Mouse (Mus musculus): ENCODE data around the gene Esrrg.

The Esrrg gene

DNA sequence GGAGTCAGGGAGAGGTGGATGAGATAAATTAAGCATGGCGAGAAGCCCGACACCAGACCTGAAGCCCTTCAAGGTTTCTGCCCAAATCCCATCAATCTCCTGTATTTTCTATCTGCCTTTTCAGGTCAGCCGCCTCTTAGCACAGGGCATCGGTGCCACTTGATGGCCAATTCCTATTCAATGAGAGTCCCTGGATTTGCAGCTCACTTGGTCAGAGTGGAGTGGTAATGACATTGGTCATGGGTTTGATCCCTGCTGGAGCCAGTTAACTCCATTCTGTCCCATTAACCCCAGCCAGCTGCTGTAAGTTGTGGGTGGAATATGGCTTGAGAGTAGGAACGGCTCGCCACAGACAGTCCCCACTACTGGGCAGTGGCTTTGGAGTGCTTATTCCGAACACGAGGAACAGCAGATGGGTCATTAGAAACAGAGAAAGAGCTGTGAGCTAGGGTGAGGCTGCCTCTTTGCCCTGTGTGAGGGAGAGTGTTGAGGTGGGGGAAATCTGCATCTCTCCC lies 101.9 kb downstream of the Esrrg start:
- no peak for DNase-seq

DNA sequence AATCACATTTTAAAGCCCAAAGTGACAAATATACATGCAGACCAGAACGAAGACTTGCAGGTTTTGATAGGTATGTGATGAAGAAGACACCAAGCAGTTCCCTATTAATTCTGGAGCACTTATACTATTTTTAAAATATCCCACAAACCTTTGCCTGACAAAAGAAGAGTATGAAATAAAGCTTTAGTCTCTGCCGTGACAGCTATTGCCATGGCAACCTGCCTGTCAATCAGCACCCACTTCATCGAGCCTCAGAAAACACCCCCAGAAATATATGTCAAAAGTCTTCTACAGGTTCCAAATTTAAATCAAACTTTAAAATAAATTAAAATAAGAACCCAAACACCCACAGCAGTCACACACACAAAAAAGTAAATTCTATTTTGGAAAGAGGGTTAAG lies 112.4 kb downstream of the Esrrg start:
- peak; percentile 9 for DNase-seq

DNA sequence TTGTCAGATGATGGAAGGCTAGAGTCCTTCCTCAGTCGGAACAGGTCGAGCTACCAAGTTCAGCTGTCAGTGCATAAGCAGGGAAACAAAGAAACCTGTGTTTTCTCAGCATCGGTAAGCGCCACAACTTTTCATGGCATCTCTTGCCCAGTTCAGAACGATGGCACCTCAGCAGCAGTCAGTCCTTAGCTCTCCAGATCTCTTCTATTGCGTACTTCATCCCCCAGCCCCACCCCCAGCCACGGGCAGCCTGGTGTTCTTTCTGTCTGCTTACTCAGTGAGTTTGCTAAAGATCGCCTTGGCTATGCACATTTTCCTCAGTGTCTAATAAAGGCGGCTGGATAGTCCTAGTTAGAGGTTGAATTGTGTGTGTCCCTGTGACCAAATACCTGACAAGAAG lies 113.4 kb downstream of the Esrrg start:
- DNase-seq, result no peak

DNA sequence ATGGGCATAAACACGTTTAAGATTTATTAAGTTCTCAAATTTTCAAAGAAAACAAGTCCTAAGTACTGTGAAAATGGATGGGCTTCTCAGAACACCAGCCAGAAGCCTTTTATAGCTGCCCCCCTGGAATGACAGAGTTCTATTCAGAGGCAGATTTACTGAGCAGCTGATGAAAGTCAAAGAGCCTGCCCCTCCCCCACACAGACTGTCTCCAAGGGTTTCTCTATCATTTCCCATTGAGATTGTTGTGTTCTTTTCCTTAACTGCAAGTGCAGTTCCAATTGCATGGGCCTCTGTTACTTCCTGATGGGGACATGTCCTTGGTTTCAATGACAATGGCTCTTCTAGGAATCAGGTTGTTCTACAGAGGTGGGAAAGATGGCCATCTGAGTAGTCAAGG lies 116.1 kb downstream of the Esrrg start:
- no peak for DNase-seq

- no peak for DNase-seq
Observed at GRCm38 (mm10) chr1:187725351-187725750, 116.8 kb downstream of the Esrrg start.

DNA sequence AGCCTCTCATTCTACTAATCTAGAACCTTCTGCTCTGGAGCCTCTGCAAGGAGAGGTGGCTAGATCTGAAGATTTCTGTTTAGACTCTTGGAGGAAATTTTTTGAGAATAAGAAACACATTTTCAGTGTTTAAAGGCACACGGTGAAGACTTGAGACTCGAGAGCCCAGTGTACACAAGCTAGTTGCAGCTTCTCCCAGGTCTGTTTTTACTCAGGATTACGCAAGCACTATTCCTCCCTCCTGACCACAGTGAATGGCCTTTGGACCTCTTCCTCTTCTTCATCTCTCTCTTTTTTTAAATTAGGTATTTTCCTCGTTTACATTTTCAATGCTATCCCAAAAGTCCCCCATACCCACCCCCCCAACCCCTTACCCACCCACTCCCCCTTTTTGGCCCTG lies 122.6 kb downstream of the Esrrg start:
- DNase-seq, result no peak

DNA sequence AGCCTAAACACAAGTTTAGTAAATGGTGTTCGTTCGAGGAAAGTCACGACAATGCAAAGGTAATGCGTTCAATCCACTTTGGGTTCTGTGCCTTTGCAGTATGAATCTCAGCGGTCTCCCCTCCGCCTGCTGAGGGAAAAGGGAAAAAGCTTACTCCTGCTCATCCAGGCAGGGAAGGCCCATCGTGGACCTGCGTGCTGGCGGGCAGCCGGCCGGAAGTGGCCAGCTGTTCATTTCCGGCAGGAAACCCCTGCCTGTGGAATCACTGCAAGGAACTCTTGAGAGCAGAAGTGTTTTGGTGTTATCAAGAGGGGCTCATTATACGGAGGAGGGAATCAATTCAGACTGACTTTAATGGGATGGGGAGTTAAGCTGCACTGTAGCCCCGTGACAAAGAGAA lies 127.9 kb downstream of the Esrrg start:
- no peak for DNase-seq

- no peak for DNase-seq
Observed at GRCm38 (mm10) chr1:187737296-187737695, 128.7 kb downstream of the Esrrg start.

GRCm38 (mm10) chr1:187740531-187740930 lies 131.9 kb downstream of the Esrrg start:
- DNase-seq, result no peak

DNA sequence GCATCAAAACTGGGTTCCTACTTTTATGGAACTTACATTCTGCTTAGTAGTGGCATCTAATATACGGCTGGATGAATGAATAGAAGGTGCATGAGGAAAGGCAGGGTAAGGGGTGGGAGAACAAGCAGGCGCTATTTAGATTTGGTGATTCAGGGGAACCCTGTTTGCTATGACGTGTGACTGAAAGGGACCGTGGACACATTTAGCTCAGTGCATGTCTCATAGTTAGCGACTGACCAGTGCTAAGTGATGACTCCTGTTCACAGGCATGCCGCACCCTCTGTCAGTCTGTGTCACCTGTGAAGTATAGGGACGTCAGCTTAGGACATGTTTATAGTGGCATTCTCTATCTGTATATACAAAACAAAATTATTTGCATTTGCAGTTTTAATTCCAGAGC lies 132.7 kb downstream of the Esrrg start:
- DNase-seq, result no peak

DNA sequence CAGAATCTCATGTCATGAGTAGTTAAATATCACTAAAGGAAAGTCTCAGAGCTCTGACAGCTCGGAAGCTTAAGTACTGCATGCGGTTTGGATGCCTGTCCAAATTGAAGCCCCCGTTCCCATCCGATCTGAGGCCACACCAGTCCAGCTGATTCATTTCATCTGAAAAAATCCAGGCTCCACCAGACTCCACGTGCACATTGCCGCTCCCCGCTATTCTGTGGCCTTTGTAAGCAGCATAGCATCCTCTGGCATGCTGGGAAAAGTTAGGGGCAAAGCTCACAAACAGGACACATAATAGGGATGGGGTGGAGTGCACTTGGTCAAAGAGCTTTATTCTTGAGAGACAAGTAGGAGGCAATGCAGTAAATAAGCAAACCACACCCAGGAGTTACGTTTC lies 133.5 kb downstream of the Esrrg start:
- DNase-seq, result no peak

GRCm38 (mm10) chr1:187749294-187749693 lies 140.7 kb downstream of the Esrrg start:
- no peak for DNase-seq

- DNase-seq, result no peak
Observed at GRCm38 (mm10) chr1:187749931-187750330, 141.3 kb downstream of the Esrrg start.

GRCm38 (mm10) chr1:187755528-187755927 lies 146.9 kb downstream of the Esrrg start:
- DNase-seq, result no peak

GRCm38 (mm10) chr1:187757981-187758380 lies 149.4 kb downstream of the Esrrg start:
- no peak for DNase-seq

- no peak for DNase-seq
Observed at GRCm38 (mm10) chr1:187758546-187758945, 150.0 kb downstream of the Esrrg start.

GRCm38 (mm10) chr1:187759536-187759935 lies 150.9 kb downstream of the Esrrg start:
- DNase-seq, result no peak

DNA sequence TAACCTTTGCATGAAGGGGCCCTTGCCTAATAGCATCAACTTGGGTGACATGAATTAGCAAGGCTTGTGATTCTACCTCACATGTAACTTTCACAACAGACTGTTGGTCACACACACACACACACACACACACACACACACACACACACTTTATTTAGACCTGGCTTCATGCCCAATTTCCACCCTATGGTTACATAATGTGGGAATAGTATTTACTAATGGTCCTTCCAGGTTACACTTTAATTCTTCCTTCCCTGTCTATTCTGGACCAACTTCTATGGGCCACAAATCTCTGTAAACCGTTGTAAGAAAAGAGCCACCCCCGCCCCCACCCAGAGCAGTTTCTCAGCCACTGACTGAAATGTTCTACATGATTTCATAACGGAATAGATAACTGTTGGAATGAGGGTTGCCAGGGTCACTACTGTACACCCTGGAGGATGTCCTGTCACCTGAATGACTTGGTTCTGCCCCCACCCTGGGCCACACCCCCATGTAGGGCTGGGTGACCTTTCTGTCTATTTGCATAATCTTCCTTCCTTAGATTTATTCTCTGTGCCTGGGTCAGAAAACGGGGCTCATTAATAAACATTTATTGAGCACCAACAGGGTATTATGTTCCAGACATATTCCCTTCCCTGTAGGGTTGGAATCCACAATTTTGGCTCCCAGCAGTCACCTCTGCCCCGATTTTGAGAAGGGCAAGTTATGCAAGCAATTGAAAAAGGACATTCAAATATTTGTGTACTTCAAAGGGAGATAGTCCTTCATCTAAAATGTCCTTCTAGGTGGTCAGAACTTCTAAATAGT lies 154.3 kb downstream of the Esrrg start:
- no peak for DNase-seq

GRCm38 (mm10) chr1:187763451-187763755 lies 154.8 kb downstream of the Esrrg start:
- DNase-seq, result no peak

DNA sequence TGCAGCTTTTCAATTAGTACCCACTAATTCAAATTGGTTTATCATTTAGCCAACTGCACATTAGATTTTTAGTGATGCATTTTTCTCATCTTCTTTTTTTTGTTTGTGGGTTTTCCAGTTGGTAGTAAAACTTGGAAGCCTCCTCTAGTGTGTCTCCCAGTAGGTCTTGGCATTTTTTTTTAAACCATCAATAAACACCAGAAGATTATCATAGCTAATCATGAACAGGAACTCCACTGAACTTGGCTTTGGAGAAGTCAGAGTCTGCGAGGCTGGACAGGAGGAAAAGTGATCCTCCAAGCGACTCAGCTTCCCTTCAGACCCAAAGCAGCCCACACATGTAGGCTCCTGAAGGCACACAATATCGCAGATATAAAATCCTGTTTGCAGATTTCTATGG lies 155.2 kb downstream of the Esrrg start:
- no peak for DNase-seq

DNA sequence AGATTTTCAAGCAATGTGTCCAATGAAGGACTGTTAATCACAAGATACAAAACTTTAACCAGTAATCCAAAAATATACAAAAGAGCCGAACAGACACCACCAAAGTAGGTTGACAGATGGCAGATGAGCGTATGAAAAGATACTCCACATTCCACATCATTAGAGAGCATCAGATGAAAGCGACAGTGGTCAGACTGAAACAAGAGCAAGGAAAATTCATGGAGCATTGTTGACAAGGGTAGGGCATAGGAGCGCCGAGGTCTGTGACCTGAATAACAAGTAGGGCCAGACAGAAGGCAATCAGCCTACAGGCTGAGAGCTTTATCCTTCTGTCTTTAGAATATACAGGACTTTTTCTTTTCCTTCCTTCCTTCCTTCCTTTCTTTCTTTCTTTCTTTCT lies 157.0 kb downstream of the Esrrg start:
- DNase-seq, result no peak

DNA sequence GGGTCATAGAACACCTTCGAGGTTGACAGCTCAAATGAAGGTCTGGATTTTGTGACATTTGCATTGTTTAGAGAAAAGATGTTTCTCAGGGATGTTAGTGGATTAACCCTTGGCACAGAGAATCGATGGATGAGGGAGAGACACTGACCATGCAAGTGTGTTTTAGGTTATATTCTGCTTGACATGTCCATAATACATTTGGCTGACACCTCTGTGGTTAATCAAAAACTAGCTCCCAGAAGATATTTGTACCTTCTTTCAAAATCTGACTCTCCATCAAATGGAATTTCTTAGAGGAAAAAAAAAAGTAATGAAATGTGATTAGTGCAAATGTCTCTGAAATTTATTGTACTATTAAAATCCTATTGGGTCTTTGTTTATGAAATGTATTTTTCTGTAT lies 158.8 kb downstream of the Esrrg start:
- no peak for DNase-seq

GRCm38 (mm10) chr1:187770234-187770633 lies 161.6 kb downstream of the Esrrg start:
- no peak for DNase-seq

- no peak for DNase-seq
Observed at GRCm38 (mm10) chr1:187771067-187771466, 162.5 kb downstream of the Esrrg start.

- DNase-seq, result no peak
Observed at GRCm38 (mm10) chr1:187779589-187780178, 171.1 kb downstream of the Esrrg start.
